Mouse (Mus musculus): Measurements from ENCODE around the gene Nedd4.

GRCm38 (mm10) chr9:72678771-72679170 is 16.6 kb downstream of the Nedd4 start:
- TF ChIP-seq CTCF (IDR thresholded peaks at IDR 0.05; ENCODE audit: borderline replicate concordance, extremely low read depth, insufficient read depth, insufficient read length) (no peak), POLR2A (IDR thresholded peaks at IDR 0.05; ENCODE audit: borderline replicate concordance, extremely low read depth, insufficient read depth, insufficient read length, poor library complexity, severe bottlenecking) (no peak)

Measured in brain, embryonic 14.5 days (tissue).